Mouse (Mus musculus) kidney, adult 2 months (tissue): Measurements from ENCODE around the gene Sigmar1.

Source experiments
- CTCF ChIP-seq: fragments of 200-500 bp; conservative IDR thresholded peaks from 2 replicates; pipeline ENCODE4 v1.5.1; 2011; ENCODE audit warnings: low read depth, mild to moderate bottlenecking, control low read depth, low read length, moderate library complexity, mixed read lengths; ENCODE audit not compliant: insufficient read depth, insufficient read length
- POLR2A ChIP-seq: fragments of 200-500 bp; IDR thresholded peaks from one replicate; pipeline ENCODE4 v1.6.1; 2011; ENCODE audit warnings: low read depth, low read length, control low read depth

DNA sequence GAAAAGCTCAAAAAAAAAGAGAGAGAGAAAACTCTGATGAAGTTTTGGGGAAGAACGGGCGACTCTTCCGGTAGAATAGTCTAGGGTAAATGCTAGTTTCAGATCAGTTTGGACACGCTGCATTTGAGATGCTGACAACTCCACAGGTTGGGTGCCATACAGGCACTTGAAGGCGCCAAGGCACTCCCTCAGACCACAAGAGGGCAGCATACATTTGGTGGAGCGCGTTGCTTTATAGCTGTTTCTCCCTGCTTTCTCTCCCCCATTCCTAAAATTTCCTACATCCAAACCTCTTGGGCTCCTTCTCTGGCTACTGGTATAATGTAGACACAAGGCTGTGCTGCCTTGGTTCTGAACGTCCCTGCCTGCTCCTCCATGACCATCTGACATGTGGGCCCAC is 41.7 kb downstream of the Sigmar1 start:
- no peak for TF ChIP-seq POLR2A
- TF ChIP-seq CTCF: peak; percentile 82
